In genomic region chr10:82695956-82696355, GRCm38 (mm10) we compare ENCODE assay signal across 8 mouse cellular contexts. TPM values are rescaled to one million over a fixed set of nuclear protein-coding genes. Genes with fewer than 3 reads are reported as not detected.
DNase-seq lines count a peak whose midpoint lies in the region; ATAC-seq lines count a peak whose summit lies in the region.

Gene Hcfc2, plus strand, starts transcription at chr10:82696160.

- no peaks in the 10 kb centered on the region for H3K9me3 ChIP-seq in intestine, embryonic 16.5 days (ENCODE audit: control insufficient read depth, low read length)
- H3K9me3 ChIP-seq in midbrain, embryonic 12.5 days = no peaks in the 10 kb centered on the region

- H3K27me3 ChIP-seq in intestine, embryonic 16.5 days (replicated peaks; ENCODE audit: control insufficient read depth, insufficient read depth, low read length) = no peaks in the 10 kb centered on the region
- H3K27me3 ChIP-seq in midbrain, embryonic 12.5 days = no peaks in the 10 kb centered on the region

- H3K9ac ChIP-seq in intestine, embryonic 16.5 days (ENCODE audit: low read depth, low read length) = no peak within 1 kb of the TSS
- no peak within 1 kb of the TSS for H3K9ac ChIP-seq in midbrain, embryonic 12.5 days (replicated peaks)

- DNase-seq in heart, adult 18-20 months = no peak
- DNase-seq in heart, adult 9 months (ENCODE audit: low spot score in 2 of 2) = no peak
- no peak for DNase-seq in adrenal gland, postnatal 25 days
- no peak for DNase-seq in gastrocnemius, postnatal 36 days
- DNase-seq in right cerebral cortex, postnatal 10 days (ENCODE audit: low spot score in 2 of 2) = no peak
- DNase-seq in cerebellum, postnatal 25 days = no peak

- no peaks in the 10 kb centered on the region for H3K36me3 ChIP-seq in intestine, embryonic 16.5 days (ENCODE audit: control insufficient read depth, insufficient read depth, low read length)
- H3K36me3 ChIP-seq in midbrain, embryonic 12.5 days = no peaks in the 10 kb centered on the region

- H3K4me3 ChIP-seq in intestine, embryonic 16.5 days (ENCODE audit: low read length) = no peak within 1 kb of the TSS
- H3K4me3 ChIP-seq in midbrain, embryonic 12.5 days = no peak within 1 kb of the TSS

- intact Hi-C loops in gastrocnemius, postnatal 36 days (cut with DNase I) = no loop called here

- WGBS in intestine, embryonic 16.5 days = 66% methylated on average over 5 of the region's 5 CpGs
- 91% methylated on average over 5 of the region's 5 CpGs for WGBS in midbrain, embryonic 12.5 days

- H3K4me1 ChIP-seq in intestine, embryonic 16.5 days (ENCODE audit: control insufficient read depth, insufficient read depth, low read length) = peaks cover 8% of the 10 kb centered on the region; the same call in 1 of the 2 replicates
- H3K4me1 ChIP-seq in midbrain, embryonic 12.5 days = peaks cover 14% of the 10 kb centered on the region

- H3K4me2 ChIP-seq in intestine, embryonic 16.5 days (ENCODE audit: low read depth, low read length) = no peak within 1 kb of the TSS
- no peak within 1 kb of the TSS for H3K4me2 ChIP-seq in midbrain, embryonic 12.5 days (replicated peaks)

- no peak for ATAC-seq in intestine, embryonic 16.5 days
- no peak for ATAC-seq in midbrain, embryonic 12.5 days (ENCODE audit: low FRiP score, low read depth)

- H3K27ac ChIP-seq in intestine, embryonic 16.5 days (ENCODE audit: low read length) = no peak within 1 kb of the TSS
- no peak within 1 kb of the TSS for H3K27ac ChIP-seq in midbrain, embryonic 12.5 days (replicated peaks)

RNA-seq across cellular contexts. Expression of gene Hcfc2, which starts in this region (rescaled TPM):
- 10 to 100 TPM; 29.9 to 32.3 TPM for total RNA-seq in heart, adult 18-20 months (2021)
- total RNA-seq in adrenal gland, postnatal 25 days (2021) = 26.2 and 27.6 TPM in 2 replicates
- total RNA-seq in gastrocnemius, postnatal 36 days (2021) = 10 to 100 TPM; 23.8 to 24.6 TPM
- 28.2 and 29.0 TPM in 2 replicates for polyA plus RNA-seq in intestine, embryonic 16.5 days (2015; fragmentation: Nextera tagmentation; extraction: Ambion mirVana)
- 43.3 and 46.5 TPM in 2 replicates for polyA plus RNA-seq in midbrain, embryonic 12.5 days (2016; fragmentation: Nextera tagmentation; extraction: Ambion mirVana)
